Mouse (Mus musculus): ENCODE measurements at regions not wholly inside any gene's neighbourhood (a gene's known extent, or its start where the extent isn't known, plus 50 kb on each side); places are given as distances from the start of the nearest gene placed in this dataset.

GRCm38 (mm10) chr1:15979333-15979732 lies 113.8 kb downstream of the 4930444P10Rik start:
- TF ChIP-seq CTCF (IDR thresholded peaks at IDR 0.05) (no peak), EP300 (IDR thresholded peaks at IDR 0.05) (no peak)
